Mouse (Mus musculus) lung, adult 2 months (tissue): ENCODE measurements around the gene Cwc25. TPM values are rescaled to one million over a fixed set of nuclear protein-coding genes. Genes with fewer than 3 reads are reported as not detected.

Experiments
- DNase-seq: peaks from one replicate; pipeline ENCODE4 v3.0.0; 2022
- H3K4me1 ChIP-seq: fragments of 200-500 bp; 2 replicates; pipeline ENCODE4 v1.6.1; 2011; ENCODE audit warnings: low read length; ENCODE audit not compliant: control insufficient read depth, insufficient read depth
- H3K4me3 ChIP-seq: fragments of 200-500 bp; replicated peaks from 2 replicates; pipeline ENCODE3; 2011; ENCODE audit warnings: low read depth, mild to moderate bottlenecking, control low read depth, low read length; ENCODE audit errors: extremely low read depth
- CTCF ChIP-seq: fragments of 200-500 bp; IDR thresholded peaks from 2 replicates; pipeline ENCODE4 v1.5.1; 2011; ENCODE audit warnings: mild to moderate bottlenecking, low read length, control low read depth; ENCODE audit not compliant: insufficient read depth
- POLR2A ChIP-seq: fragments of 200-500 bp; IDR thresholded peaks from 2 replicates; pipeline ENCODE4 v1.6.1; 2011; ENCODE audit warnings: low read depth, mild to moderate bottlenecking, control low read depth, low read length, borderline replicate concordance; ENCODE audit errors: extremely low read depth
- WGBS: fragments of 180-500 bp; shearing (Covaris S2); methylation state at CpG from one replicate; pipeline ENCODE4 v1.1.7; 2018; 5-methylcytosine and 5-hydroxymethylcytosine counted together
- polyA plus RNA-seq: library from polyadenylated mRNA; depleted of rRNA; stranded (reverse); fragments of >200 nt; gene quantifications from 2 replicates; pipeline ENCODE4 v1.2.3, GENCODE M21; 2012; rRNA removed

Cwc25 gene
- polyA plus RNA-seq, 1 experiment = 11.6 TPM

DNA sequence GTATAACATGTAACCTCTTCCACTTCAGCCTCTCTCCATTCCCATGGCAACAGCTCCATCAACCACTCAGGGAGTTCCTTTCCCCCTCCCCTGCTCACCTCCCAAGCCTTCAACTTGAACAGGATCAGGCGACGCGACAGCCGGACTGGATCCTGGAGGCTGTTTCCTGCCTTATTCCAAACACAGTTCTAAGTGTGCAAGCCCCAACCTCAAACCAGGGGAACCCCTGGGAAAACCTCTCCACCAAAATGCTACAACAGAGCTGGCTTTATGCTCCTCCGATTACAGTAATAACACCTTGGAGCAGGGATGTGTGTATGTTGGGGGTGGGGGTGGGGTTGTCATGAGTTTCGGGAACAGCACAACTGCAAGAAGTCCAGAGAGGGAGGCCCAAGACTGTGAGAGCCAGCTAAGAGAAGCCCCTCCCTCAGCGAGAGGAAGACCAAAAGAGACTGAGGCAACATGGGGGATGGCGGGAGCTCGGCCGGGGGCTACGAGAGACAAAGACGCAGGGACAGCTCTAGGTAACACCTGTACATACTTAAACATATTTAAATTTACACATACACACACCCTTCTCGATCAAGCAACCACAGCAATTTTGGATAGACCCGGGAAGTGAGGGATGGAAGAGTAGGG, 68.3 kb downstream of the Cwc25 start:
- Histone ChIP-seq H3K4me3 (peak overlapping the region; percentile 68), H3K4me1 (peaks cover 11% of the 10 kb centered on the region)
- WGBS = 17% methylated on average over 14 of the region's 14 CpGs
- TF ChIP-seq POLR2A (no peak), CTCF (no peak)
- no peak for DNase-seq

DNA sequence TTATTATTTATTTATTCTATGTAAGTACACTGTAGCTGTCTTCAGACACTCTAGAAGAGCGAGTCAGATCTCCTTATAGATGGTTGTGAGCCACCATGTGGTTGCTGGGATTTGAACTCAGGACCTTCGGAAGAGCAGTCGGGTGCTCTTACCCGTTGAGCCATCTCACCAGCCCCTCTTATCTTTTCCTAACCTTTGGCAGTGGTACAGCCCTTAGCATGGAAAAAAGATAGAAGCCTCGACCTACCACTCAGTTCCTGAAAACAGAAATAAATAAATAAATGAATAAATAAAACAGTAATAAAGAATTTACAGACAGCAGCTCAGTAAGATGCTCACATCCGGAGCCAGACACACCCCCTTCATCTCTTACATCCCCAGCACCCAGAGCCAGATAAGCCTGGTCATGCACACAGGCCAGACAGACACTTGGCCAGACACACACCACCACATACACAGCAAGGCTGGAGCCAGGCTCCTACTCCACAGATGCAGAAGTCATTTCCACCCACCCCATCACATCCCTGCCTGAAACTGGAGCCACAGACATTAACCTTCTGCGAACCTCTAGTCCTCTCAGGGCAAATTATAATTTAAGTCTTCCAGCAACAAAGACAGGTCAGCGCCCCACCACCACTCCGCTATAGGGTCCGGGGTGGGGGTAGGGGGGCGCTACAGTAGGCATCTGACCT, 69.0 kb downstream of the Cwc25 start:
- TF ChIP-seq CTCF (no peak), POLR2A (no peak)

GRCm38 (mm10) chr11:97696669-97697068, 69.7 kb downstream of the Cwc25 start:
- Histone ChIP-seq H3K4me3 (no peak overlapping the region), H3K4me1 (peaks cover 9% of the 10 kb centered on the region)
- no peak for TF ChIP-seq CTCF
- TF ChIP-seq POLR2A = no peak
- WGBS = 79% methylated on average over 8 of the region's 8 CpGs
- no peak for DNase-seq

More for the DNA sequence above, 69.0 kb downstream of the Cwc25 start:
- Histone ChIP-seq H3K4me3 (no peak overlapping the region), H3K4me1 (peaks cover 11% of the 10 kb centered on the region)
- no peak for DNase-seq
- 53% methylated on average over 11 of the region's 11 CpGs for WGBS

GRCm38 (mm10) chr11:97695712-97696401, 70.5 kb downstream of the Cwc25 start:
- WGBS = 62% methylated on average over 9 of the region's 9 CpGs
- DNase-seq = no peak
- H3K4me3 ChIP-seq = no peak overlapping the region
- no peak for TF ChIP-seq CTCF
- no peak for TF ChIP-seq POLR2A
- peaks cover 5% of the 10 kb centered on the region; the same call in 1 of the 2 replicates for H3K4me1 ChIP-seq

Other genes starting within 250 kb of the Cwc25 start
- 6.4 and 7.0 TPM in 2 replicates for gene Srcin1, start 190.4 kb downstream of the Cwc25 start, polyA plus RNA-seq
- 6.4 and 12.3 TPM in 2 replicates for gene Epop, start 136.9 kb downstream of the Cwc25 start, polyA plus RNA-seq
- gene Mllt6, start 103.1 kb downstream of the Cwc25 start, polyA plus RNA-seq = 65.9 and 79.6 TPM in 2 replicates
- gene Cisd3, start 80.7 kb downstream of the Cwc25 start, polyA plus RNA-seq = 26.4 and 34.0 TPM in 2 replicates
- 65.9 and 81.9 TPM in 2 replicates for gene Pcgf2, start 66.1 kb downstream of the Cwc25 start, polyA plus RNA-seq
- gene Psmb3, start 63.2 kb downstream of the Cwc25 start, polyA plus RNA-seq = 214 and 264 TPM in 2 replicates
- gene Pip4k2b, start 21.9 kb downstream of the Cwc25 start, polyA plus RNA-seq = 11.9 and 14.6 TPM in 2 replicates
- 0.22 TPM in 1 of 2 replicates, not detected in the other for gene 1700001P01Rik, start 9.4 kb upstream of the Cwc25 start, polyA plus RNA-seq
- gene Rpl23, start 15.9 kb upstream of the Cwc25 start, polyA plus RNA-seq = 81.7 and 95.5 TPM in 2 replicates
- 120 and 137 TPM in 2 replicates for gene Lasp1, start 32.4 kb upstream of the Cwc25 start, polyA plus RNA-seq
- 2.8 and 4.5 TPM in 2 replicates for gene B230217C12Rik, start 74.2 kb upstream of the Cwc25 start, polyA plus RNA-seq
- 0.16 and 0.36 TPM in 2 replicates for gene Fbxo47, start 117.6 kb upstream of the Cwc25 start, polyA plus RNA-seq
- 18.5 and 20.9 TPM in 2 replicates for gene Plxdc1, start 219.9 kb upstream of the Cwc25 start, polyA plus RNA-seq
- gene Arl5c, start 229.6 kb upstream of the Cwc25 start, polyA plus RNA-seq = 2.7 and 5.1 TPM in 2 replicates